Mouse (Mus musculus) 3134 (cell line): ENCODE data around the gene Gcdh.
"Not testable (repeated sequence)": the region's sequence is repeated elsewhere in the genome, so short reads cannot be mapped to it uniquely, and the experiment has no call there.

Source experiments
- DNase-seq: peaks from one replicate; pipeline ENCODE4 v3.0.0-alpha.2; 2011; ENCODE audit warnings: low spot score; ENCODE audit not compliant: insufficient read length; ENCODE audit errors: extremely low read depth

Gcdh gene

DNA sequence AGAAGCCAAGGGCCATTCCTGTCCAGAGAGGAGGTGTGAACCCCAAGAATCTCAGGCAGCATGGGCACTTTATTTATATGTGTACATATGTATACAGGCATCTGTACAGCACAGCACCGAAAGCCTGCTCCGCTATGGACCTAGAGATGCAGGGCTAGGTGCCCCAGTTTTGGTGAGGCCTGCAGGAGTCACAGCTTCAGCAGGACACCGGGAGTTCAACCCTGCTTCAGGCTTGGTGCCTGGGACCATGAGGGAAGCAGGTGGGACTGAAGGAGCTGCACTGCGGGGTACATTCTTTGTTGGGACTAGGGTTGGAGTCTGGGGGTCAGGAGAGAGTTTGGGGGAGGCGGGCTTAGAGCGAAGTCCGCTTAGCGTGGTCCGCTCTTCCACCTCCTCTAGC, 18.1 kb upstream of the Gcdh start:
- DNase-seq, result no peak

DNA sequence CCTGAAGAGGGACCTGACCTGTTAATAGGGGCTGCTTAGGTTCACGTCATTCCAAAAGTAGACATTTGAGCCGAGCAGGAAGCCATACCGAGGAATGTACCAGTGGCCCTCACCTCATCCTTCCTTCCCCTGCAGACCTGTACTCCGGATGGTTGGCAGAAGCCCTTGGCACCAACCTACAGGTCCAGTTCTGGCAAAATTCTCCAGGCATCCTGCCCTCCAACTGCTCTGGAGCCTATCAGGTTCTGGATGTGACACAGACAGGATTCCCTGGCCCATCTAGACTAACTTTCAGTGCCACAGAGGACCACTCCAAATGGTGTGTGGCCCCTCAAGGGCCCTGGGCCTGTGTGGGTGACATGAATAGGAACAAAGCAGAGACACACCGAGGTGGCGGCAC, 16.8 kb upstream of the Gcdh start:
- DNase-seq, result no peak

DNA sequence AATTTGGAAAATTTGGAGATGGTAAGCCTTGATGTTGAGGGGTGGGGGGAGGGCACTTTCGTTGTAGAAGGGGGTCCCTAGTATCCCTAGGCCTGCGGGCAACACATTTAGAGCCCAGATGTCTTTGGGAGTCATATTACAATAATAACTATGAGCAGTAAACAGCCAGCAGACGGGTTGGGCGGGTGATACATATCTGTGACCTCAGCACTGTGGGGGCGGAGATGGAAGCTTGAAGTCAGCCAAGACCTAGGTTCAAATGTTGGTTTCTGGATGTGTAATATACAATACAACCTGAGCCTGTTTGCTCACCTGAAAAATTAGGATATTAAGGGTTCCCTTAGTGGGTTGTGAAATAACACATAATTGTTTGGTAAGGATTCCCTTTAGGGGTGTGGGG, 16.2 kb upstream of the Gcdh start:
- no peak for DNase-seq

GRCm38 (mm10) chr8:84909162-84909767, 15.5 kb upstream of the Gcdh start:
- no peak for DNase-seq

- DNase-seq, result peak; percentile 94
These were observed 14.9 kb upstream of the Gcdh start, which contains the start of gene Dnase2a for GRCm38 (mm10) chr8:84908421-84909161. Dnase2a (plus strand) TSS chr8:84908560.

DNA sequence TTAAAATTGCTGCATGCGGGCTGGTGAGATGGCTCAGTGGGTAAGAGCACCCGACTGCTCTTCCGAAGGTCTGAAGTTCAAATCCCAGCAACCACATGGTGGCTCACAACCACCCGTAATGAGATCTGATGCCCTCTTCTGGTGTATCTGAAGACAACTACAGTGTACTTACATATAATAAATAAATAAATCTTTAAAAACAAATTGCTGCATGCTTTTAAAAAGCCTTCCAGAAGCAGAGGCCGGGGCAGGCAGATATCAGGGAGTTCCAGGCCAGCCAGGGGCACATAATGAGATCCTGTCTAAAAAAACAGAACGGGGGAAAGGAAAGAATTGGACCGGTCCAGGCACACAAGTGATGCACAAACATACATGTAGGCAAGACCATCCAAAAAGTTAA, 14.3 kb upstream of the Gcdh start:
- not testable (repeated sequence) for DNase-seq

DNA sequence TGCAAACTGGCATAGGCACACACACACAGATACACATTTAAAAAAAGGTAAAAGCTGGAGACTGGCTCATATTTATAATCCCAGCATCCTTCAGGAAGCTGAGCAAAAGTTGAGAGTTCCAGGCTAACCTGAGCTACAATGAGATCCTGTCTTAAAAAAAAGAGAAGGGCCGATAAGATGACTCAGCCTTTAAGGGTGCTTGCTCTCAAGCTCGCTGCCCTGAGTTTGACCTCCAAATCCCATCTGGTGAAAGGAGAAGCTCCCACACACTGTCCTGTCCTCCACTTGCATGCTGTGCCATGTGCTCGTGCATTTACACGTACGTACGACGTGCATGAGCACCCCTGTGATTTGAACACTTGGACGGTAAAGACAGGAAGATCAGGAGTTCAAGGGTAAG, 13.8 kb upstream of the Gcdh start:
- DNase-seq, result no peak

DNA sequence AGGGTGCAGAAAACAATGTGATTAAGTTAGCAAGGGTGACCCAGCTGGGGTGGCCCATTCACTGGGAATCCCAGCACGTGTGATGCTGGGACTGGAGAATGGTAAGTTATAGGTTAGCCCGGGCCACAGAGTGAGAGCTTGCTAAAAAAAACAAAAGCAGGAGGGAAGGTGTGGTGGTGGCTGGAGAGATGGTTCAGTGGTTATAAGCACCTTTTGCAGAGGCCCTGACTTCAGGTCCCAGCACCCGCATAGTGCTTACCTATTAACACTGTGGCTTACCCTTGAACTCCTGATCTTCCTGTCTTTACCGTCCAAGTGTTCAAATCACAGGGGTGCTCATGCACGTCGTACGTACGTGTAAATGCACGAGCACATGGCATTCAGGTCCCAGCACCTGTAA, 13.3 kb upstream of the Gcdh start:
- no peak for DNase-seq

- DNase-seq, result no peak
These were observed 10.6 kb upstream of the Gcdh start for GRCm38 (mm10) chr8:84904351-84904750.

DNA sequence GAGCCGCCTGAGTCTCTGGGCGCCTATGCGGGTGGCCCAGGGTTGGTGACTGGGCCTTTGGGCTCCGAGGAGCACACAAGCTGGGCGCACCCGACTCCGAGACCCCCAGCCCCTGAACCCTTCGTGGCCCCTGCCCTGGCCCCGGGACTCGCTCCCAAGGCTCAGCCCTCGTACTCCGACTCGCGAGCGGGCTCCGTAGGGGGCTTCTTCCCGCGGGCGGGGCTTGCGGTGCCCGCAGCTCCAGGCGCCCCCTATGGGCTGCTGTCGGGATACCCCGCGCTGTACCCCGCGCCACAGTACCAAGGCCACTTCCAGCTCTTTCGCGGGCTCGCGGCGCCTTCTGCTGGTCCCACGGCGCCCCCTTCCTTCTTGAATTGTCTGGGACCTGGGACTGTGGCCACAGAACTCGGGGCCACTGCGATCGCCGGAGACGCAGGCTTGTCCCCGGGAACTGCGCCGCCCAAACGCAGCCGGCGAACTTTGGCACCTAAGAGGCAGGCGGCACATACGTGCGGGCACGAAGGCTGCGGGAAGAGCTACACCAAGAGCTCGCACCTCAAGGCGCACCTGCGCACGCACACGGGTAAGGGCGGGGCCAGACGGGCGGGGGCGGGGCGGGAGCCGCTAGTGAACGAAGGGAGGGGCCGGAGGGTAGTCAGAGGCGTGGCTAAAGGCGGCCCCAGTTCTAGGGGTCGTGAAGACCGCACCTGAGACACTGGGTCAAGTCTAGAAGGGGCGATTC, 9.4 kb upstream of the Gcdh start:
- DNase-seq, result peak; percentile 86

- no peak for DNase-seq
These were observed 8.7 kb upstream of the Gcdh start for GRCm38 (mm10) chr8:84902367-84902919.

GRCm38 (mm10) chr8:84901752-84902151, 8.0 kb upstream of the Gcdh start, which contains the start of gene Klf1:
Klf1 (plus strand) TSS chr8:84901928.
- DNase-seq, result no peak

DNA sequence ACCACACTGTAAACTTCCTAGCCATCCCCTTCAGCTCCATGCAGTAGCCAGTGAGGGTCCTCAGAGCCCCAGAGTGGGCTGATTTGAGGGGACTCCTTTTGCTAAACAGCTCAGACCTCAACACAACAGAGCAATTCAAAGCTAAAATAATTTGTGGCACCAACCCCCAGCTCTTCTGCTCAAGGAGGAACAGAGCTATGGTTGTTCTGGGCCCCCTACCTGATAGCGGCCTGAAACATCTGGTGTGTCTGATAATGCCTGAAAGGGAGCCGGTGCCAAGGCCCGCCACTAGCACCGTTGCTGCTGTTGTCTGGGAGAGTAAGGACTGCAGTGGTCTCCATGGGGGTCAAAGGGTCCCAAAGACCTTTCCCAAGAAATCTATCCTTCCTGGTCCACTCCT, 7.3 kb upstream of the Gcdh start:
- DNase-seq, result no peak

DNA sequence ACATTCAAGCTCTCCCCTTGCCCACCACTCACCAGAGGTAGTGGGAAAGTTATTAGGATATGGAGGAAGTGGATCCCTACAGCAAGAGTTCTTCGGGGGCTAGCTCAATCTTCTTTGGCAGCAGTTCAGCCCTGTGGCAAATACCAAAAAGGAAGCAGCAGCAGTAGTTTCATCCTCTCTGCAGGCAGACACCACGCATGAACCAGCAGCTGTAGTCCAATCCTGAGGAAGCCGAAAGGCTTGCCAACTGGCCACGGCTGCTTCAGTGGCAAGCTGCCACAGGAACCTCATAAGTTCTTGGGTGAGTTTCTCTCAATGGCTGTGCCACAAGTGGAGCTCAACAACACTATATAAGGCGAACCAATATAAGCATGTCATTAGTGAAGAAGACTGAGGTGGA, 2.2 kb upstream of the Gcdh start:
- DNase-seq, result no peak

GRCm38 (mm10) chr8:84892993-84893708, 570 bp downstream of the Gcdh start:
- DNase-seq, result no peak

GRCm38 (mm10) chr8:84889141-84889540, 4.6 kb downstream of the Gcdh start:
- DNase-seq, result no peak

DNA sequence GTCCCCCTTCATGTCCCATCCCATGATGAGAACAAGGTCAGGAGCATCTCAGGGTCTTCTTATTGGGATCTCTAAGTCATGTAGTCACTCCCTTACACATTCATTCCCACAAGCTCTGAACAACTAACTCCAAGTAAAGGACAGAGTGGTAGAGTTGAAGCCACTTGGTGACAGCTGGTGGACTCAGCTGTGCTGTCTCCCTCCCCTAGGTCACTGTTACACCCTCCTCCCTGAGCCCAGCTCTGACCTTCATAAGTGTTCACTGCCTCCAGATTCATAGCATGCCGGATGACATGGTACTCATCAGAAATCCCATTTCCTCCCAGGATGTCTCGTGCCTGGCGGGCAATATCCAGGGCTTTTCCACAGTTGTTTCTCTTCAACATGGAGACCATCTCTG, 5.4 kb downstream of the Gcdh start:
- DNase-seq, result no peak

GRCm38 (mm10) chr8:84884728-84885127, 9.0 kb downstream of the Gcdh start:
- DNase-seq, result no peak

DNA sequence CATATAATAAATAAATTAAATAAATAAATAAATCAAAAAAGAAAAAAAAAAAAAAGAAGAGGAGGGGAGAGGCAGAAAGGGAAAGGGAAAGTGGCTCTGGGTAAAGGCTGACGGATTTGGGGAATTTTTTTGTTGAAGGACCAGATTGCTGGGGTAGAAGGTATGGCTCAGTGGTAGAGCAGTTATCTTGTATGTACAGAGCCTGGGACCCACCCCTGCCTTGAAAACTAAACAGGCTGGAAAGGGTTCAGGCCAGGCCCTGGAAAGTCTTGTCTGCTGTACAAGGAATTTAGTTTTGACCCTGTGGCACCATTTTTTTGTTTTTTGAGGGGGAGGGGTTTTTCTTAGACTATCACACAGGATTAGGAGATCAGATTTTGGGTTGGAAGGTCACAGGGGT, 14.8 kb downstream of the Gcdh start:
- DNase-seq, result no peak

- no peak for DNase-seq
These were observed 16.3 kb downstream of the Gcdh start for GRCm38 (mm10) chr8:84877297-84878035.
